Mouse (Mus musculus) retina, adult 2 months (tissue): ENCODE results near the gene Rbm17.
"Not testable (repeated sequence)": the region's sequence is repeated elsewhere in the genome, so short reads cannot be mapped to it uniquely, and the experiment has no call there.

Source experiments
- DNase-seq: peaks from one replicate; pipeline ENCODE4 v3.0.0-alpha.2; 2012; ENCODE audit warnings: low read depth, low spot score

The Rbm17 gene

DNA sequence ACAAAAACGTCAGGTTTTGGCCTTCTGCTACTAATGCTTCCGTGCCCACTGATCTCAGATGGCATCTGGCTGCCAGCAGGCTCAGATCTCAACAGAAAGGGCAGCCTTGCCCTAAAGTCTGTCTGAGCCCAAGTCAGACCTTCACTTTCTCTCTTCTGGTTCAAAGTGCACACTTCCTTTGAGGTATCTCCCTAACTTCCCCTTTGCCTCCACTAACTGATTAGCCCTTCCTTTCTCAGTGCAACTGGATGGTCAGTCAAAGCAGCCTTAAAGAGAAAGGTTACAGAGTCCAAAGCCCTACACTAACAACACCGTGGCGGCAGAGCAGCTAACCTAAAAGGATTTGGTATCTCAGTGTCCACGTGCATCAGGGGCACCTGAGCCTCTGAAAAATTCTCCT lies 59.6 kb downstream of the Rbm17 start:
- DNase-seq = no peak

DNA sequence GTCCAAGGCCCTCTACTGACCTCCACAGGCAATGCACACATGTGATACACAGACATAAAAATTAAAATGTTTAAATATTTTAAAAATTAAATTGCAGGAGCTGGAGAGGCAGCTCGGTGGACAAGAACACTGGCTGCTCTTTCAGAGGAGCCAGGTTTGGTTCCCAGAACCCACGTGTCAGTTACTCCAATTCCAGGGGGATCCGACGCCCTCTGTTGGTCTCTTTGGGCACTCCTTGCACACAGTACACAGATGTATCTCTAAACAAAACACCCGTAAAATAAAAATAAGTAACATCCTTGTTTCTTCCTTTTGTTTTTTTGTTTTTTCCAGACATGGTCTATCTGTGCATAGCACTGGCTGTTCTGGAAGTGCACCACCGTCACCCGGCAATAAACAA lies 60.8 kb downstream of the Rbm17 start:
- DNase-seq = no peak

DNA sequence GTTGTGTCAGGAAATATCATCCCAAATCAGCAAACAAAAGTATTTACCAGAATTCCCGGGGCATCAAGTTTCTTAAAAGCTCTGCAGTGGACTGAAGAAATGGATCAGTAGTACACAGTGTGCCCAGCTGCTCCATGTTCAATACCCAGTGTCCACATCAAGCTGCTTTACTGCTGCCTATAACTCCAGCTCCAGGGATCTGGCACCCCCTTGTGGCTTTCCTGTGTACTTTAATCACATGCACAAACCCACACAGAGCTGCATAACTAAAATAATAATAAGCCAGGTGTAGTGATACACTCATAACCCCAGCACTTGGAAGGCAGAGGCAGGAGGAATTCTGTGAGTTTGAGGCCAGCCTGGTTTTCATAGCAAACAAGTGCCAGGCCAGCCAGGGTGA lies 61.3 kb downstream of the Rbm17 start:
- peak; percentile 52 for DNase-seq

DNA sequence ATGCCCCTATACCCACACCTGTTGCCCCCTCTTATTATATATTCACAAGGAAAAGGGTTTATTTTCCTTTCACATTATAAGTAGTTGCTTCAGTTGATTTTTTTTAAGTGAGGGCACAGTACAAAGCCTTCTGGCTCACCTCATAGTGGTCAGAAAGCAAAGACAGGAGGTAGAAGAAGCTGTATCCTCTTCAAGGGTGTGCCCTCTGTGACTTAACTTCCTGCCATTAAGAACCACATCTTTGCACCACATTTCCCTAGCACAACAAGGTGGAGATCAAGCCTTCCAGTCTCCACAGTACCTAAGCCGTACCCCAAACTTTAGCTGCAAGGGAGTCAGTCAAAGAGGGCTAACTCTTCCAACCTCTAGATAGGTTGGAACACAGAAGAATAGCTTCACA lies 61.8 kb downstream of the Rbm17 start:
- DNase-seq = no peak

DNA sequence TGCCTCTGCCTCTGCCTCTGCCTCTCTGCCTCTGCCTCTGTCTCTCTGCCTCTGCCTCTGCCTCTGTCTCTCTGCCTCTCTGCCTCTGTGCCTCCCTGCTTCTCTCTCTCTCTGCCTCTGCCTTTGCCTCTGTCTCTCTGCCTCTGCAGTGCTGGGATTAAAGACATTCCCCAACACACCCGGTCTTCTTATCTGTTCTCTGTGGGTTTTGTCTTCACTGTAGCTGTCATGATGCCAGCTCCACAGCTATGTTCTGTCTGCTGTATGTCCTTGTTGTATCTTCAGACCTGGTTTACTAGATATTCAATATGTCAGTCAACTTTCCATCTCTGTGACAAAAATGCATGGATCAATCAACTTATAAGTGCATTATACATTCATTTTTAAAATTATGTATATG lies 62.4 kb downstream of the Rbm17 start:
- not testable (repeated sequence) for DNase-seq

DNA sequence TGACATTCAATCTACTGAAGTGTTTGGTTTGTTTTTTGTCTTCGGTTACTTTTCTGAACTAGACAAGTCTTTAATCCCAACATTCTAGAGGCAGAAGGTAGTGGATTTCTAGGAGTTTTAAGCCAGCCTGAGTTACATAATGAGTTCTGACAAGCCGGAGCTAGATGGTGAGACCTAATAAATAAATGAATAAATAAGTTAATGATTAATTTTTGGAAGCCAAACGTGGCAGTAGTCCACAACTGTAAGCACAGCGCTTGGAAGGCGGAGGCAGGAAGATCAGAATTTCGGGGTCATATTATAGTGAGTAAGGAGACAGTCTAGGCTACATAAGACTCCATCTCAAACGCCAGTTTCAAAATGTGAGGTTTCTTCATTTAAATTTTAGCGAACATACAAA lies 68.0 kb downstream of the Rbm17 start:
- DNase-seq = no peak
